Mouse (Mus musculus): ENCODE data around the gene Yod1.

GRCm38 (mm10) chr1:130744961-130745360 is 27.8 kb downstream of the Yod1 start:
- no peak for TF ChIP-seq CTCF (IDR thresholded peaks at IDR 0.05 in 2 of 3, conservative IDR thresholded peaks at IDR 0.05 in 1 of 3; ENCODE audit: control insufficient read depth in 1 of 3, insufficient read depth in 1 of 3, low read depth in 2 of 3, low read length in 3 of 3, poor library complexity in 1 of 3, severe bottlenecking in 1 of 3)
- TF ChIP-seq POLR2AphosphoS5 (IDR thresholded peaks at IDR 0.05; ENCODE audit: borderline replicate concordance, low read depth, low read length): no peak

Data from MEL (cell line).